Mouse (Mus musculus) midbrain, embryonic 15.5 days (tissue): ENCODE measurements around the gene Siva1. TPM values are rescaled to one million over a fixed set of nuclear protein-coding genes. Genes with fewer than 3 reads are reported as not detected.

ENCODE experiments used
- microRNA-seq: library from miRNA; unstranded; fragments of <30 nt; microRNA quantifications from one replicate; pipeline ENCODE4, GENCODE M21; 2016
- polyA plus RNA-seq: library from polyadenylated mRNA; unstranded; fragments of >200 nt; fragmentation: Nextera tagmentation; extraction: Ambion mirVana; gene quantifications from 2 replicates; pipeline ENCODE4 v1.2.1, GENCODE M21; 2015

The Siva1 gene
- polyA plus RNA-seq, 1 experiment from 2014 or later: 51.2 TPM

Small RNA genes lying within 50 kb of the gene (microRNA-seq; reads per million reads assigned to microRNA genes)
- 0.74 reads per million for gene Mir6939

Other genes with a start within 250 kb of the Siva1 start
- gene A530016L24Rik, start 155.2 kb upstream of the Siva1 start, polyA plus RNA-seq: 0.22 and 0.24 TPM in 2 replicates
- 87.0 and 90.2 TPM in 2 replicates for gene Tmem179, start 127.9 kb upstream of the Siva1 start, polyA plus RNA-seq
- 1.0 and 2.4 TPM in 2 replicates for gene Inf2, start 55.9 kb upstream of the Siva1 start, polyA plus RNA-seq
- gene Adssl1, start 24.6 kb upstream of the Siva1 start, polyA plus RNA-seq: 3.1 and 3.6 TPM in 2 replicates
- gene Akt1, start 30.2 kb downstream of the Siva1 start, polyA plus RNA-seq: 139 and 162 TPM in 2 replicates
- gene Zbtb42, start 34.1 kb downstream of the Siva1 start, polyA plus RNA-seq: 1.9 and 2.5 TPM in 2 replicates
- gene Cep170b, start 75.8 kb downstream of the Siva1 start, polyA plus RNA-seq: 51.0 and 53.7 TPM in 2 replicates
- 7.3 and 8.6 TPM in 2 replicates for gene Pld4, start 116.0 kb downstream of the Siva1 start, polyA plus RNA-seq
- gene Ahnak2, start 158.0 kb downstream of the Siva1 start, polyA plus RNA-seq: 1.1 and 1.3 TPM in 2 replicates
- 24.4 and 25.1 TPM in 2 replicates for gene Clba1, start 164.3 kb downstream of the Siva1 start, polyA plus RNA-seq
- gene Cdca4, start 184.7 kb downstream of the Siva1 start, polyA plus RNA-seq: 44.1 and 50.1 TPM in 2 replicates
- gene Gpr132, start 223.5 kb downstream of the Siva1 start, polyA plus RNA-seq: 0.06 and 0.11 TPM in 2 replicates